Mouse (Mus musculus): ENCODE results near the gene Hnrnpl. TPM values are rescaled to one million over a fixed set of nuclear protein-coding genes. Genes with fewer than 3 reads are reported as not detected.

Gene Hnrnpl
- 210 and 237 TPM in 2 replicates for polyA plus RNA-seq (2015; fragmentation: Nextera tagmentation; extraction: Ambion mirVana)

- H3K4me1 ChIP-seq (replicated peaks): peaks cover 21% of the 10 kb centered on the region
- WGBS: 2% methylated on average over 35 of the region's 35 CpGs
- peak within 1 kb of the TSS; percentile 100 for H3K27ac ChIP-seq
- H3K9me3 ChIP-seq: no peaks in the 10 kb centered on the region
- peak; percentile 9 for ATAC-seq
- H3K27me3 ChIP-seq (replicated peaks): no peaks in the 10 kb centered on the region
- H3K9ac ChIP-seq: peak within 1 kb of the TSS; percentile 90
- peak within 1 kb of the TSS; percentile 72 for H3K4me3 ChIP-seq (replicated peaks)
- peak within 1 kb of the TSS; percentile 93 for H3K4me2 ChIP-seq (replicated peaks)
- no peaks in the 10 kb centered on the region for H3K36me3 ChIP-seq
Observed at GRCm38 (mm10) chr7:28808221-28808941, at the start of gene Hnrnpl. Gene Hnrnpl (plus strand): TSS chr7:28808541.

- 83% methylated on average over 13 of the region's 13 CpGs for WGBS
- peaks cover 18% of the 10 kb centered on the region for H3K36me3 ChIP-seq
Observed at GRCm38 (mm10) chr7:28758623-28759022, 49.7 kb upstream of the Hnrnpl start.

GRCm38 (mm10) chr7:28761907-28762306 is 46.4 kb upstream of the Hnrnpl start:
- ATAC-seq: no peak
- peaks cover 7% of the 10 kb centered on the region for H3K4me1 ChIP-seq (replicated peaks)
- H3K4me2 ChIP-seq (replicated peaks): no peak overlapping the region
- H3K4me3 ChIP-seq (replicated peaks): no peak overlapping the region
- peaks cover 16% of the 10 kb centered on the region for H3K36me3 ChIP-seq
- H3K27ac ChIP-seq: no peak overlapping the region
- H3K9ac ChIP-seq: no peak overlapping the region
- 87% methylated on average over 9 of the region's 9 CpGs for WGBS
- no peaks in the 10 kb centered on the region for H3K9me3 ChIP-seq
- no peaks in the 10 kb centered on the region for H3K27me3 ChIP-seq (replicated peaks)

More at GRCm38 (mm10) chr7:28758623-28759022, 49.7 kb upstream of the Hnrnpl start:
- H3K4me2 ChIP-seq (replicated peaks): no peak overlapping the region
- no peaks in the 10 kb centered on the region for H3K9me3 ChIP-seq
- H3K27me3 ChIP-seq (replicated peaks): peaks cover 8% of the 10 kb centered on the region
- no peak overlapping the region for H3K4me3 ChIP-seq (replicated peaks)
- peaks cover 5% of the 10 kb centered on the region; the same call in 1 of the 2 replicates for H3K4me1 ChIP-seq (replicated peaks)
- no peak overlapping the region for H3K27ac ChIP-seq
- no peak overlapping the region for H3K9ac ChIP-seq
- no peak for ATAC-seq

GRCm38 (mm10) chr7:28765211-28765610 is 43.1 kb upstream of the Hnrnpl start:
- Histone ChIP-seq H3K27ac (no peak overlapping the region), H3K4me1 (replicated peaks) (peaks cover 17% of the 10 kb centered on the region), H3K36me3 (peaks cover 10% of the 10 kb centered on the region), H3K9me3 (no peaks in the 10 kb centered on the region), H3K27me3 (replicated peaks) (no peaks in the 10 kb centered on the region), H3K4me3 (replicated peaks) (peak overlapping the region; percentile 78; the same call in 1 of the 2 replicates), H3K4me2 (replicated peaks) (peak overlapping the region; percentile 75), H3K9ac (no peak overlapping the region)
- no peak for ATAC-seq
- WGBS: 80% methylated on average over 6 of the region's 6 CpGs

- Histone ChIP-seq H3K4me2 (replicated peaks) (peak within 1 kb of the TSS; percentile 75), H3K27ac (no peak within 1 kb of the TSS), H3K9ac (peak within 1 kb of the TSS; percentile 73), H3K27me3 (replicated peaks) (no peaks in the 10 kb centered on the region), H3K4me3 (replicated peaks) (peak within 1 kb of the TSS; percentile 78), H3K9me3 (no peaks in the 10 kb centered on the region), H3K4me1 (replicated peaks) (peaks cover 17% of the 10 kb centered on the region), H3K36me3 (peaks cover 5% of the 10 kb centered on the region; the same call in 1 of the 2 replicates)
- under 1% methylated on average over 45 of the region's 45 CpGs for WGBS
- ATAC-seq: peak; percentile 99
Observed at GRCm38 (mm10) chr7:28766173-28766879, 42.0 kb upstream of the Hnrnpl start, which contains the start of gene Sirt2. Gene Sirt2 (plus strand): TSS chr7:28766735.

GRCm38 (mm10) chr7:28766910-28767309 is 41.4 kb upstream of the Hnrnpl start:
- peak overlapping the region; percentile 66 for H3K4me3 ChIP-seq (replicated peaks)
- H3K36me3 ChIP-seq: 0 out of 2 replicates have a peak, but pooled peaks cover 2% of the 10 kb centered on the region
- no peaks in the 10 kb centered on the region for H3K9me3 ChIP-seq
- peak overlapping the region; percentile 64 for H3K9ac ChIP-seq
- no peak overlapping the region for H3K27ac ChIP-seq
- peak overlapping the region; percentile 62 for H3K4me2 ChIP-seq (replicated peaks)
- H3K4me1 ChIP-seq (replicated peaks): peaks cover 17% of the 10 kb centered on the region
- no peaks in the 10 kb centered on the region for H3K27me3 ChIP-seq (replicated peaks)
- ATAC-seq: peak; percentile 7; the same call in 1 of the 2 replicates
- 4% methylated on average over 14 of the region's 14 CpGs for WGBS

GRCm38 (mm10) chr7:28767462-28767965 is 40.8 kb upstream of the Hnrnpl start, which contains the start of gene Nfkbib:
Gene Nfkbib (minus strand): TSS chr7:28767512.
- Histone ChIP-seq H3K4me3 (replicated peaks) (peak within 1 kb of the TSS; percentile 78), H3K4me1 (replicated peaks) (peaks cover 17% of the 10 kb centered on the region), H3K9ac (peak within 1 kb of the TSS; percentile 73), H3K27ac (no peak within 1 kb of the TSS), H3K36me3 (no peaks in the 10 kb centered on the region), H3K9me3 (no peaks in the 10 kb centered on the region), H3K27me3 (replicated peaks) (no peaks in the 10 kb centered on the region), H3K4me2 (replicated peaks) (peak within 1 kb of the TSS; percentile 75)
- 60% methylated on average over 7 of the region's 7 CpGs for WGBS
- ATAC-seq: no peak

- Histone ChIP-seq H3K4me2 (replicated peaks) (no peak overlapping the region), H3K9me3 (no peaks in the 10 kb centered on the region), H3K36me3 (no peaks in the 10 kb centered on the region), H3K9ac (no peak overlapping the region), H3K4me3 (replicated peaks) (no peak overlapping the region), H3K27me3 (replicated peaks) (no peaks in the 10 kb centered on the region), H3K4me1 (replicated peaks) (peaks cover 17% of the 10 kb centered on the region), H3K27ac (no peak overlapping the region)
- no peak for ATAC-seq
- WGBS: 93% methylated on average over 9 of the region's 9 CpGs
Observed at GRCm38 (mm10) chr7:28769414-28769958, 38.9 kb upstream of the Hnrnpl start.

- no peak overlapping the region for H3K4me2 ChIP-seq (replicated peaks)
Observed at GRCm38 (mm10) chr7:28770309-28770708, 38.0 kb upstream of the Hnrnpl start.

GRCm38 (mm10) chr7:28771867-28772266 is 36.5 kb upstream of the Hnrnpl start:
- Histone ChIP-seq H3K4me1 (replicated peaks) (peaks cover 10% of the 10 kb centered on the region), H3K27ac (no peak overlapping the region), H3K4me2 (replicated peaks) (no peak overlapping the region), H3K9ac (no peak overlapping the region), H3K9me3 (no peaks in the 10 kb centered on the region), H3K4me3 (replicated peaks) (no peak overlapping the region), H3K27me3 (replicated peaks) (no peaks in the 10 kb centered on the region), H3K36me3 (no peaks in the 10 kb centered on the region)
- ATAC-seq: no peak
- WGBS: 90% methylated on average over 11 of the region's 11 CpGs

More at GRCm38 (mm10) chr7:28770309-28770708, 38.0 kb upstream of the Hnrnpl start:
- Histone ChIP-seq H3K4me1 (replicated peaks) (peaks cover 15% of the 10 kb centered on the region), H3K9ac (no peak overlapping the region), H3K36me3 (no peaks in the 10 kb centered on the region), H3K4me3 (replicated peaks) (no peak overlapping the region), H3K27me3 (replicated peaks) (no peaks in the 10 kb centered on the region), H3K9me3 (no peaks in the 10 kb centered on the region), H3K27ac (no peak overlapping the region)
- WGBS: 83% methylated on average over 3 of the region's 3 CpGs
- ATAC-seq: no peak

GRCm38 (mm10) chr7:28773163-28773562 is 35.2 kb upstream of the Hnrnpl start:
- 75% methylated on average over 3 of the region's 3 CpGs for WGBS
- Histone ChIP-seq H3K36me3 (no peaks in the 10 kb centered on the region), H3K4me3 (replicated peaks) (no peak overlapping the region), H3K4me2 (replicated peaks) (no peak overlapping the region), H3K9ac (no peak overlapping the region), H3K27me3 (replicated peaks) (no peaks in the 10 kb centered on the region), H3K27ac (no peak overlapping the region), H3K4me1 (replicated peaks) (no peaks in the 10 kb centered on the region), H3K9me3 (no peaks in the 10 kb centered on the region)
- ATAC-seq: no peak

GRCm38 (mm10) chr7:28774164-28774563 is 34.2 kb upstream of the Hnrnpl start:
- no peaks in the 10 kb centered on the region for H3K4me1 ChIP-seq (replicated peaks)
- no peak overlapping the region for H3K4me3 ChIP-seq (replicated peaks)
- no peak overlapping the region for H3K4me2 ChIP-seq (replicated peaks)
- ATAC-seq: no peak
- H3K9me3 ChIP-seq: no peaks in the 10 kb centered on the region
- no peak overlapping the region for H3K9ac ChIP-seq
- no peaks in the 10 kb centered on the region for H3K36me3 ChIP-seq
- no peak overlapping the region for H3K27ac ChIP-seq
- 88% methylated on average over 12 of the region's 12 CpGs for WGBS
- no peaks in the 10 kb centered on the region for H3K27me3 ChIP-seq (replicated peaks)

Measured in intestine, embryonic 15.5 days (tissue).